Mouse (Mus musculus) liver, postnatal 0 days (tissue): ENCODE data around the gene Dennd2c.

Source experiments
- CTCF ChIP-seq: sonication (generic); IDR thresholded peaks from 2 replicates; pipeline ENCODE4 v1.5.1; 2016; ENCODE audit warnings: antibody characterized with exemption, low read depth
- EP300 ChIP-seq: IDR thresholded peaks from 2 replicates; pipeline ENCODE4 v1.6.1; 2016; ENCODE audit warnings: antibody characterized with exemption, low read depth, mild to moderate bottlenecking

GRCm38 (mm10) chr3:103123636-103124035 lies 21.2 kb downstream of the Dennd2c start:
- TF ChIP-seq CTCF (no peak), EP300 (no peak)
